Mouse (Mus musculus): Measurements from ENCODE around the gene Rnf217. TPM values are rescaled to one million over a fixed set of nuclear protein-coding genes. Genes with fewer than 3 reads are reported as not detected.

Gene Rnf217
- polyA plus RNA-seq, 1 experiment from 2014 or later = 0.96 TPM

GRCm38 (mm10) chr10:31597886-31598285, 11.1 kb downstream of the Rnf217 start:
- Histone ChIP-seq H3K9ac (no peak overlapping the region), H3K36me3 (no peaks in the 10 kb centered on the region), H3K4me1 (peaks cover 31% of the 10 kb centered on the region), H3K4me2 (no peak overlapping the region), H3K27me3 (replicated peaks) (no peaks in the 10 kb centered on the region), H3K9me3 (no peaks in the 10 kb centered on the region), H3K4me3 (no peak overlapping the region), H3K27ac (replicated peaks) (no peak overlapping the region)
- WGBS = 68% methylated on average over 2 of the region's 2 CpGs
- no peak for ATAC-seq (ENCODE audit: extremely low read depth, insufficient number of reproducible peaks, low FRiP score, low TSS enrichment)

GRCm38 (mm10) chr10:31596804-31597203, 12.2 kb downstream of the Rnf217 start:
- H3K4me3 ChIP-seq = no peak overlapping the region
- H3K27ac ChIP-seq (replicated peaks) = no peak overlapping the region
- no peaks in the 10 kb centered on the region for H3K9me3 ChIP-seq
- no peak for ATAC-seq (ENCODE audit: extremely low read depth, insufficient number of reproducible peaks, low FRiP score, low TSS enrichment)
- no peaks in the 10 kb centered on the region for H3K27me3 ChIP-seq (replicated peaks)
- H3K9ac ChIP-seq = no peak overlapping the region
- no peaks in the 10 kb centered on the region for H3K36me3 ChIP-seq
- H3K4me2 ChIP-seq = no peak overlapping the region
- WGBS = 52% methylated on average over 4 of the region's 4 CpGs
- H3K4me1 ChIP-seq = peaks cover 42% of the 10 kb centered on the region

GRCm38 (mm10) chr10:31595326-31595725, 13.7 kb downstream of the Rnf217 start:
- Histone ChIP-seq H3K4me3 (no peak overlapping the region), H3K27ac (replicated peaks) (no peak overlapping the region), H3K9me3 (no peaks in the 10 kb centered on the region), H3K36me3 (no peaks in the 10 kb centered on the region), H3K9ac (no peak overlapping the region), H3K27me3 (replicated peaks) (no peaks in the 10 kb centered on the region), H3K4me1 (peaks cover 42% of the 10 kb centered on the region), H3K4me2 (no peak overlapping the region)
- no peak for ATAC-seq (ENCODE audit: extremely low read depth, insufficient number of reproducible peaks, low FRiP score, low TSS enrichment)
- 81% methylated on average over 4 of the region's 4 CpGs for WGBS

GRCm38 (mm10) chr10:31592741-31593524, 16.1 kb downstream of the Rnf217 start:
- no peaks in the 10 kb centered on the region for H3K9me3 ChIP-seq
- no peaks in the 10 kb centered on the region for H3K36me3 ChIP-seq
- peaks cover 38% of the 10 kb centered on the region for H3K4me1 ChIP-seq
- H3K9ac ChIP-seq = peak overlapping the region; percentile 50
- no peak; the same call in 1 of the 2 replicates for ATAC-seq (ENCODE audit: extremely low read depth, insufficient number of reproducible peaks, low FRiP score, low TSS enrichment)
- 33% methylated on average over 9 of the region's 9 CpGs for WGBS
- H3K4me3 ChIP-seq = no peak overlapping the region
- peak overlapping the region; percentile 73 for H3K27ac ChIP-seq (replicated peaks)
- no peaks in the 10 kb centered on the region for H3K27me3 ChIP-seq (replicated peaks)
- peak overlapping the region; percentile 36 for H3K4me2 ChIP-seq

GRCm38 (mm10) chr10:31592095-31592740, 16.8 kb downstream of the Rnf217 start:
- ATAC-seq (ENCODE audit: extremely low read depth, insufficient number of reproducible peaks, low FRiP score, low TSS enrichment) = no peak
- 50% methylated on average over 3 of the region's 3 CpGs for WGBS

GRCm38 (mm10) chr10:31580722-31581121, 28.3 kb downstream of the Rnf217 start:
- Histone ChIP-seq H3K36me3 (no peaks in the 10 kb centered on the region), H3K4me2 (no peak overlapping the region), H3K27me3 (replicated peaks) (no peaks in the 10 kb centered on the region), H3K4me1 (no peaks in the 10 kb centered on the region), H3K27ac (replicated peaks) (no peak overlapping the region), H3K4me3 (no peak overlapping the region), H3K9me3 (no peaks in the 10 kb centered on the region), H3K9ac (no peak overlapping the region)
- ATAC-seq (ENCODE audit: extremely low read depth, insufficient number of reproducible peaks, low FRiP score, low TSS enrichment) = no peak
- WGBS = 89% methylated on average over 4 of the region's 4 CpGs

More at GRCm38 (mm10) chr10:31592095-31592740, 16.8 kb downstream of the Rnf217 start:
- no peaks in the 10 kb centered on the region for H3K27me3 ChIP-seq (replicated peaks)
- peak overlapping the region; percentile 50 for H3K9ac ChIP-seq
- H3K4me1 ChIP-seq = peaks cover 36% of the 10 kb centered on the region
- peak overlapping the region; percentile 36 for H3K4me2 ChIP-seq
- H3K36me3 ChIP-seq = no peaks in the 10 kb centered on the region
- no peak overlapping the region for H3K4me3 ChIP-seq
- H3K9me3 ChIP-seq = no peaks in the 10 kb centered on the region
- H3K27ac ChIP-seq (replicated peaks) = peak overlapping the region; percentile 73

GRCm38 (mm10) chr10:31580073-31580472, 28.9 kb downstream of the Rnf217 start:
- ATAC-seq (ENCODE audit: extremely low read depth, insufficient number of reproducible peaks, low FRiP score, low TSS enrichment) = no peak

GRCm38 (mm10) chr10:31573267-31573666, 35.7 kb downstream of the Rnf217 start:
- no peak for ATAC-seq (ENCODE audit: extremely low read depth, insufficient number of reproducible peaks, low FRiP score, low TSS enrichment)
- H3K9ac ChIP-seq = no peak overlapping the region
- H3K4me2 ChIP-seq = no peak overlapping the region
- H3K9me3 ChIP-seq = no peaks in the 10 kb centered on the region
- H3K27me3 ChIP-seq (replicated peaks) = no peaks in the 10 kb centered on the region
- no peaks in the 10 kb centered on the region for H3K4me1 ChIP-seq
- WGBS = 91% methylated on average over 4 of the region's 4 CpGs
- H3K36me3 ChIP-seq = no peaks in the 10 kb centered on the region
- no peak overlapping the region for H3K4me3 ChIP-seq
- H3K27ac ChIP-seq (replicated peaks) = no peak overlapping the region

More at GRCm38 (mm10) chr10:31580073-31580472, 28.9 kb downstream of the Rnf217 start:
- Histone ChIP-seq H3K9me3 (no peaks in the 10 kb centered on the region), H3K27me3 (replicated peaks) (no peaks in the 10 kb centered on the region), H3K9ac (no peak overlapping the region), H3K4me1 (no peaks in the 10 kb centered on the region), H3K4me2 (no peak overlapping the region), H3K4me3 (no peak overlapping the region), H3K36me3 (no peaks in the 10 kb centered on the region), H3K27ac (replicated peaks) (no peak overlapping the region)
- 76% methylated on average over 1 of the region's 1 CpGs for WGBS

GRCm38 (mm10) chr10:31557311-31557710, 51.7 kb downstream of the Rnf217 start:
- no peak overlapping the region for H3K27ac ChIP-seq (replicated peaks)
- H3K9me3 ChIP-seq = no peaks in the 10 kb centered on the region
- no peak for ATAC-seq (ENCODE audit: extremely low read depth, insufficient number of reproducible peaks, low FRiP score, low TSS enrichment)
- H3K9ac ChIP-seq = no peak overlapping the region
- WGBS = 70% methylated on average over 2 of the region's 2 CpGs
- no peaks in the 10 kb centered on the region for H3K4me1 ChIP-seq
- H3K4me3 ChIP-seq = no peak overlapping the region
- H3K4me2 ChIP-seq = no peak overlapping the region
- H3K36me3 ChIP-seq = no peaks in the 10 kb centered on the region
- H3K27me3 ChIP-seq (replicated peaks) = no peaks in the 10 kb centered on the region

GRCm38 (mm10) chr10:31555433-31555960, 53.5 kb downstream of the Rnf217 start:
- Histone ChIP-seq H3K4me2 (no peak overlapping the region), H3K4me3 (no peak overlapping the region), H3K9ac (no peak overlapping the region), H3K36me3 (no peaks in the 10 kb centered on the region), H3K4me1 (no peaks in the 10 kb centered on the region), H3K27me3 (replicated peaks) (no peaks in the 10 kb centered on the region), H3K9me3 (no peaks in the 10 kb centered on the region), H3K27ac (replicated peaks) (no peak overlapping the region)
- ATAC-seq (ENCODE audit: extremely low read depth, insufficient number of reproducible peaks, low FRiP score, low TSS enrichment) = no peak
- WGBS = 76% methylated on average over 6 of the region's 6 CpGs

GRCm38 (mm10) chr10:31553302-31553701, 55.7 kb downstream of the Rnf217 start:
- Histone ChIP-seq H3K4me2 (no peak overlapping the region), H3K4me1 (no peaks in the 10 kb centered on the region), H3K4me3 (no peak overlapping the region), H3K27ac (replicated peaks) (no peak overlapping the region), H3K36me3 (no peaks in the 10 kb centered on the region), H3K9ac (no peak overlapping the region), H3K9me3 (no peaks in the 10 kb centered on the region), H3K27me3 (replicated peaks) (no peaks in the 10 kb centered on the region)
- WGBS = 85% methylated on average over 4 of the region's 4 CpGs
- ATAC-seq (ENCODE audit: extremely low read depth, insufficient number of reproducible peaks, low FRiP score, low TSS enrichment) = no peak

Measured in heart, embryonic 13.5 days (tissue).